Mouse (Mus musculus) spleen, postnatal 36 days (tissue): ENCODE data around the gene Olfr631.
"Not testable (repeated sequence)": the region's sequence is repeated elsewhere in the genome, so short reads cannot be mapped to it uniquely, and the experiment has no call there.

Experiments used
- DNase-seq, 2 experiments: peaks; one replicate each; pipeline ENCODE4 v3.0.0; 2022; ENCODE audit warnings: low spot score in 2 of 2, mixed read lengths in 1 of 2

Olfr631 gene

GRCm38 (mm10) chr7:103928525-103928924 is at the start of gene Olfr631:
TSS of gene Olfr631 (plus strand) at chr7:103928825.
- no peak for DNase-seq

GRCm38 (mm10) chr7:103886152-103886551 is 42.5 kb upstream of the Olfr631 start, which contains the start of gene Olfr66:
TSS of gene Olfr66 (minus strand) at chr7:103886252.
- DNase-seq: no peak

GRCm38 (mm10) chr7:103894385-103894784 is 34.2 kb upstream of the Olfr631 start, which contains the start of gene Olfr64:
TSS of gene Olfr64 (minus strand) at chr7:103894485.
- no peak for DNase-seq

GRCm38 (mm10) chr7:103903187-103903586 is 25.4 kb upstream of the Olfr631 start, which contains the start of gene Olfr65:
TSS of gene Olfr65 (plus strand) at chr7:103903487.
- no peak for DNase-seq

- DNase-seq: peak; percentile 31 to 54
Measured at GRCm38 (mm10) chr7:103910047-103910446, 18.6 kb upstream of the Olfr631 start.

- DNase-seq: peak in 1 of 2 experiments; percentile 16
Measured at GRCm38 (mm10) chr7:103912969-103913511, 15.6 kb upstream of the Olfr631 start.

- DNase-seq: no peak
Measured at GRCm38 (mm10) chr7:103915338-103915737, 13.3 kb upstream of the Olfr631 start.

- DNase-seq: no peak
Measured at GRCm38 (mm10) chr7:103934264-103934663, 5.6 kb downstream of the Olfr631 start, which contains the start of gene Olfr632. TSS of gene Olfr632 (plus strand) at chr7:103934347.

GRCm38 (mm10) chr7:103942730-103943129 is 14.1 kb downstream of the Olfr631 start:
- DNase-seq: peak; percentile 7 to 27

- no peak for DNase-seq
Measured at GRCm38 (mm10) chr7:103944137-103944536, 15.5 kb downstream of the Olfr631 start, which contains the start of gene Olfr633. TSS of gene Olfr633 (plus strand) at chr7:103944437.

GRCm38 (mm10) chr7:103966873-103967272 is 38.2 kb downstream of the Olfr631 start:
- not testable (repeated sequence) for DNase-seq

GRCm38 (mm10) chr7:103970852-103971251 is 42.2 kb downstream of the Olfr631 start, which contains the start of gene Olfr635:
TSS of gene Olfr635 (plus strand) at chr7:103971152.
- DNase-seq: no peak

- DNase-seq: no peak
Measured at GRCm38 (mm10) chr7:103971782-103972181, 43.2 kb downstream of the Olfr631 start.
